Mouse (Mus musculus) layer of hippocampus, adult 18-20 months (tissue): ENCODE measurements around the gene Map3k21. TPM values are rescaled to one million over a fixed set of nuclear protein-coding genes. Genes with fewer than 3 reads are reported as not detected.
A peak's percentile ranks its signal among the peaks of the same experiment; 100 is the strongest.

Source experiments
- DNase-seq, 2 experiments: peaks; one replicate each; pipeline ENCODE4 v3.0.0; 2022; ENCODE audit warnings: low spot score in 2 of 2
- total RNA-seq, 2 experiments: library from RNA; stranded (reverse); gene quantifications; 2 replicates each; pipeline ENCODE4 v1.2.3; 2021

Map3k21 gene
- total RNA-seq, 2 experiments from 2014 or later, result 1.3 to 1.5 TPM

DNA sequence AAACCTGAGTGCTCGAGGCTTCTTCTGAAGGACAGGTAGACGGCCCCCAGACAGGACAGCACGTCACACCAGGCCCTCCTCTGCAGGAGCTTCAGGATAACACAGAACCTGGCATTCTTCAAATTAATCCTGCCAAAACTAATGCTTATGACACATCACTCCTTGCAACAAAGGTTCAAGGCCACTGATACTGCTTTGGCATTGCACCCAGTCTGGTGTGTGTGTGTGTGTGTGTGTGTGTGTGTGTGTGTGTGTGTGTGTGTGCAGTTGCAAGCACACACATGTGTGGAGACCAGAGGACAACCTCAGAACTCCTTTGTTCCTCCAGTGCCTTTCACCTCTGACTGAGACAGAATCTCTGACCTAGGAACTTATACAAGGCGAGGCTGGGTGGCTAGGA lies 3.0 kb downstream of the Map3k21 start:
- DNase-seq, result no peak

DNA sequence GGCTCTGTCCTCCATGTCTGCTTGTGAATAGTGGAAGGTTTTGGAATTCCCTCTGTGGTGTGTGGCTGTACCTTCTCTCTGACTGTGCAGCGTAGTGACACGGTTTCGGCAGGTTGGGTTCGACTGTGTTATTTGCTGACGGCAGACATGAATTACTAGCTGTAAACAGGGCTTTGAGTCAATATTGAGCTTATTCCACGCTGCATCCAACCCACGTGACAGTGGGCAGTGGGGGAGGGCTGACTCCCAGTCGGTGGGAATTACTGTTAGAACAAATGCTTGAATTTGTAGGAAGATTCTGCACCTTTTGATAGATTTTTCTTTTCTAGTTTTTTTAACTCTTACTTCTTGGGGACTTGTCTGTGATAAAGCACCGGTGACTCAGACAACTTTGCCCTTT lies 4.1 kb downstream of the Map3k21 start:
- DNase-seq, result no peak

DNA sequence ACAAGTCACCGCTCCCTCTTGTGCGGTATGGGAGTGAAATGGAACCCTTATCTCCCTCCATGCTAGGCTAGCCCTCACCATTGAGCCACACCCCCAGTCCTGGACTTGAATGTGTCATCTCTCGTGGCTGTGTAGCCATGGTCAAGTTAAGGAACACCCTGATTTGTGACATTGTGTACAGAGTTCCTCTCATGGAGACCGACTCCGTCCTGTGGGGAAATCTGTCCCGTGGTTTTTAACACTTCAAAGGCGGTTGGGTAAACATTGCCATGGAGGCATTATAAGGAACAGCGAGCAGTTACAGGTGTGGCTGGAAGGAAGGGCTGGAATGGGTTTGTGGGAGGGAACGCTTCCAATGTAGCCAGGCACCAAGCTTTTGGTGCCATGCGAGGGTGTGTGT lies 6.8 kb downstream of the Map3k21 start:
- DNase-seq, result no peak

DNA sequence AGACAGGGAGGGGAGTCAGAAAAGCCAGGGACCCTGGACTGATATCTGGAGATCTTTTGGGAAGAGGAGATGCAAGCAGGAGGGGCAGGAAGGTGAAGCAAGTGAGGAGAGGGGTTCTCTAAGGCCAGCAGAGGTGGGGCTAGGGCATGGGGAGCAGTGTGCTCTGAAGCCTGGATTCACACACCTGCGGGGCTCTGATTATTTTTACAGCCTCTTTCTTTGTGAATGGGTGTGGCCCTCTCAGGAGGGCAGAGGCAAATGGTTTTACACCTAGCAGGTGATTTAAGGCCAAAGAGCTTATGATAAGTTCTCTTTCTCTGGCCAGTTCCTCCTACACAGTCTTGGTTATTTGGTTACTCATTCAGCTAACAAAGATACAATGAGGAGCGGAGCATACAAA lies 8.5 kb downstream of the Map3k21 start:
- DNase-seq, result no peak

DNA sequence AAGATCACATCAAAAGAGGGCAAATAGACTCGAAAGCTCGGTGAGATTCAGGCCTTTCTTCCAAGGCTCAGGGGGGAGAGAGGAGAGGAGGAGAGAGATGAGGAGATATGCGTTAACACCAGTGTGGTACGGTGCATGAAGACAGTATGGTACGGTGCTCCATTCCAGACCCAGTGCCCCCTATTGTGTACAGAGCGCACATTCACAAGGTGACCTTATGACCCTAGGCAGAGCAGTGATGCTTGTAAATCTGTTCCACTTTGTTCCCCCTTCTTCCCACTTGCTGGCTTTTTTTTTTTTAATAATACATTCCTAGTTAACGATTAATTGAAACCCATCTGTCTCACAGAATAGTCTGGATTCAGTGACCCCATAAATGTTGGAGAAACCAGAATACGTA lies 9.3 kb downstream of the Map3k21 start:
- DNase-seq, result no peak

DNA sequence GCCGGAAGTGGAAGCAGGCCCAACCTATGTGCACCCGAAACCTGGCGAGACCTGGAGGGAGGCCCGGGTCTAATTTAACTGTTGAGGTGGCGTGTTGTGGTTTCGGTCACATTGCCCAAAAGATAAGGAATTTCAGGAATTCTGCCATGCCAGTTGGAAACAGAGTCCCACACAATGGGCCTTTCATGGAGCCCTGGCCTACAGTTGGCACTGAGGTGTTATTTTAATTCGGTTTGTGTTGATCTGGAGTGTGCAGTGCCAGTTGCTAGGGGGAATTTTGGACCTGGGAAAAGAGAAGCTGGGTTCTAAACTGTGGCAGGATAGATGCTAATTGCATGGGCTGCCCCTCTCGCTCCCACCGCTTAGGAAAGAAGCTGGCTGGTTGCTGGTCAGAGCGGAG lies 10.0 kb downstream of the Map3k21 start:
- DNase-seq, result no peak

DNA sequence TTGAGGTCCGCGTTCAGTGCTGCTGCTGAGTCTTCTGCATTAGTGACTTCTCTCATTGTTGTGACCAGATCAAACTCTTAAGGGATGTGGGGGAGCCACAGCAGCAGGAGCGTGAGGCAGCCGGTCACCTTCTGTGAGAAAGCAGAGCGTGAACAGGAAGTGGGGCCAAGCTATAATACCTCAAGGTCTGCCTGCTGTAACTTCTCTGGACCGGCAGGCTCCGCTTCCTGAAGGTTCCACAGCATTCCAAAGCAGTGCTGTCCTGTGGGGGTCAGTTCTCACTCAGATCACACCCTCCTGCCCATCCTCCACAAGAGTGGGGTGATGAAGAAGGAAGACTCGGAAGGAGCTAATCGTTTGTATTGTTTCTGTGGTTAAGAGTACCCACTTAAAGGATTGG lies 10.5 kb downstream of the Map3k21 start:
- no peak for DNase-seq

DNA sequence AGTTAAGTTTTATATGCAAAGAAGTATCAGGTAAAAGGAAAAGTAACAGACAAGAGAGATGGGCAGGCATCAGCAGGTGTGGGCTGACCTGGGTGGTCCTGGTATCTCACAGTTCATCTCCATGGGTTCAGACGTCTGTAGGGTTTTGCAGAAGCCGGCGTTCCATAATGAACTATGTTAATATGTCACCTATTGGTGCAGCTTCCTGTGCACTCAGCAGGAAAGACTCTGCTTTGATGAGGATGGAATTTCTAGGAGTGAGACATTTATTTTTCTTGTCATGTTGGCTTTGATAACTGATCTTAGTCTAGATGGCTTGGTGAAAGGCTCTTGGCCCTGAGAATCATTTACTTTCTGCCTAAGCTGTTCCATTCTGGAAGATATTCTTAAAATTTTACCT lies 12.1 kb downstream of the Map3k21 start:
- no peak for DNase-seq

DNA sequence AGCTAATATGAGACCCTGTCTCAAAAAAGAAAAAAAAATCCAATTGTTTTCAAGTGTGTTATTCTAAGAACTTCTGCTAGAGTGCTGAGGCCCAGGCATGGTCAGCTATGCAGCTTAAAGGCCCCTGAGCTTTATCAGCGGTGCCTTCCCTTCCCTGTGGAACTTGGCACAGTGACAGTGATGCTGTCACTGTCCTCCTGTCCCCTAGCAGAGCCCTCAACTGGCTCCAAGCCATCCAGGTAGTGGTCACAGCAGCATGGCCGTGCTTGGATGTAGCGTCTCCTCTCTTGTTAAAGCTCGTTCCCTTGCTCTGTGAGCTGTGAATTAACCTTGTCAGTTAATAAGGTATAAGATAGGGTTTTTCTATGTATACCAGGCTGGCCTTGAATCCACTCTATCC lies 16.4 kb downstream of the Map3k21 start:
- no peak for DNase-seq

DNA sequence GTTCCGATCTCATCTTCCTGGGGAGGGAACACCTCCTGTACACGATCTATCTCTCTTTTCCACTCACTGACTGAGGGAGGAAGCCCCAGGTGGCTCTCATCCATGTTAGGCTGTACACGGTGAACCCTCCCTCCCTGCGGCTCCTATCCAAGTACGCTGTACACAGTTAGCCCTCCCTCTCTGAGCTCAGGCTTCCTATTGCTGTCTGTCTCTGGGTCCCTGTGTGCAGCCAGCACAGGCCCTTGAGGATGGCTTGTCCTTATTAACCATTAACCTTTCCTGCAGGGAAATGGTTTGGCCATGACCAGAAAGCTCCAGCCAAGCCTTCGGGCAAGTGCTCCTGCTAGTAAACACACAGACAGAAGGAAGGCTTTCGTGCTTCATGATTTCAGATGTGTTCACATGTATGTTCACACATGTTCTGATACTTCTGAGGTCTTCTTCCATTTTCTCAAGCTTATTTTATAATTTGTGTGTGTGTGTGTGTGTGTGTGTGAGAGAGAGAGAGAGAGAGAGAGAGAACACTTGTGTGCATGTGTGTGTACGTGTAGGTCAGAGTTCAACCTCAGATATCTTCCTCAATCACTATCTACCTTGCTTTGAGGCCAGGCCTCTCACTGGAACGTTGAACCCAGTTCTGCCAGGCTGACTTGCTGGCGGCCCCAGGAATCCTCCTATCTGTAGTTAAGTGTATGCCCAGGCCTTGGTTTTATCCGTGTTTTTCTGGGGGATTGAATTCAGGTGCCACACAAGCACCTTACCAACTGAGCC lies 20.2 kb downstream of the Map3k21 start:
- DNase-seq, result no peak

DNA sequence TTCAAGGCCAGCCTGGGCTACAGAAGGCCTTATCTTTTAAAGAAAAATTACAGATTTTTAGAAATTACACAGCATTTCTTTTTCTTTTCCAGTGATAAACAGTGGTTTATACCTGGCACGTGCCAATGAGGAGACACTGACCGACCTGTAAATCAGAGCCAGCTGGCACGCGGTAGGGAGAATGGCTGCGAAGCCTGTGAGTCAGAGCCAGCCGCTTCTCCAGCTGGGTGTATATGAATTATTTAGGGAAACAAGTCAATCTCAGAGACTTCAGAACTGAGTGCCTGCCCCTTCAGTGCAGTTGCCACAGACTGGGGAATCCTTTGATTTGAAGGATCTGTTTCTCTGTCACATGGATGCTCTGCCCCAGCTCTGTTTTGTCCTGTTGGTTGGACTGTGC lies 21.6 kb downstream of the Map3k21 start:
- DNase-seq, result no peak

DNA sequence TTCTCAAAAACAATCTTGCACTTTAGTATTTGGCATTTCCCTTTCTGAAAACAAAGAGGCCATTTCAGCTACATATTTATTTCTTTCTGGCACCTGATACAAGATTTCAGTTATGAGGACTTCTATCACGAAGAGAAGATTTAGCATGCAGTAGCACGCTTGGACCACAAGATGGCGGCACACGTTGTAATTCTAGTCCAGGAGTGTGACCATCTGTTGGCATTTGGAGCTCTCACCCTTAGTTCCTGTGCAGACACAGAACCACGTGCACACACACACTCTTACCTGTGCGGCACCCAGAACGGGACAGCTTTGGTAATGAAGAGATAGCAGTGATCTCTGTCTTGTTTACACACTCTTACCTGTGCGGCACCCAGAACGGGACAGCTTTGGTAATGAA lies 25.4 kb downstream of the Map3k21 start:
- DNase-seq, result peak in 1 of 2 experiments; percentile 79

DNA sequence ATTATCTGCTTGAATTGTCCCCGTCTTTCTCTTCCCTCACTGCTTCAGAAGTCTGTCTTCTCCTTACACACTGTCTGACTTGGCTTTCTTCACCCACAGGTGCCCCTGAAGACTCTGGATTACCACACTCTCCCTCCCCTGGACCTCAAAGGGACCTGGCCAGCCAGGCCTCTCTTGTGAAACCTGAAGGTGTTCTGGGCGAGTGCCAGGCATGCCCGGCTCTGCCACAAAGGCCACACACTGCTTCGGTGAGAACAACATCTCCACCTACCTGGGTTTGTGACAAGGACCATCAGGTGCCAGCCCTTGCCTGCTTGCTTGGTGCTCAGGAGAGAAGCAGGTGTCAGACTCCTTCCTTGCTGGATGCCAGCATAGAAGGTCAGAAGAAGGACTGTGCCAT lies 34.3 kb downstream of the Map3k21 start:
- DNase-seq, result no peak

DNA sequence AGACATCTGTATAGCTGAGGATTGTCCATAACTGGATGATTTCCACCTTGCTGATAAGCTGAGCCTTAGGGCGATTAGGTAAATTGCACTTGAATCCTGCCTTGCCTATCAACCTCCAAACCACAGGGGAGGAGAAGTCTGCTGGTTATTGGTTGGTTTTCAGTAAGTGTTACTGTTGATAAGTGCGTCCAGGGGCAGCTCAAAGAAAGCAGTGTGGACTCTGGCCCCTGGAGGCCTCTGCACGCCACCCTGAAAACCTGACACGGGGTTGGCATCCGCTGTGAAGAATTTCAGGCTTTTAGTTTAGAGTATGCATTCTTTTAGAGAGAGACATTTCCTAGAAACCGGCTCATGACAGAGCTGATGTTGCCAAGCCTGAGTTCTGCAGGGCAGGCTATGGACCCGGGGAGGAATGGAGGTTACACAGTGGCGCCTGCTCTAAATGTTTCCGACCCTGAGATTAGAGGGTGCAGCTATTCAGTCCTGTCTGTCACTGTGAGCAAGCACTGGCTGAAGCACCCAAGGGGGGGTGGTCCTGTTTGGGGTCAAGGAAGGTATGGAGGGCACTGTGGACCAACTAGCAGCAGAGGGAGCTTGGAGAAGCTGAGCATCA lies 38.6 kb downstream of the Map3k21 start:
- DNase-seq, result no peak

DNA sequence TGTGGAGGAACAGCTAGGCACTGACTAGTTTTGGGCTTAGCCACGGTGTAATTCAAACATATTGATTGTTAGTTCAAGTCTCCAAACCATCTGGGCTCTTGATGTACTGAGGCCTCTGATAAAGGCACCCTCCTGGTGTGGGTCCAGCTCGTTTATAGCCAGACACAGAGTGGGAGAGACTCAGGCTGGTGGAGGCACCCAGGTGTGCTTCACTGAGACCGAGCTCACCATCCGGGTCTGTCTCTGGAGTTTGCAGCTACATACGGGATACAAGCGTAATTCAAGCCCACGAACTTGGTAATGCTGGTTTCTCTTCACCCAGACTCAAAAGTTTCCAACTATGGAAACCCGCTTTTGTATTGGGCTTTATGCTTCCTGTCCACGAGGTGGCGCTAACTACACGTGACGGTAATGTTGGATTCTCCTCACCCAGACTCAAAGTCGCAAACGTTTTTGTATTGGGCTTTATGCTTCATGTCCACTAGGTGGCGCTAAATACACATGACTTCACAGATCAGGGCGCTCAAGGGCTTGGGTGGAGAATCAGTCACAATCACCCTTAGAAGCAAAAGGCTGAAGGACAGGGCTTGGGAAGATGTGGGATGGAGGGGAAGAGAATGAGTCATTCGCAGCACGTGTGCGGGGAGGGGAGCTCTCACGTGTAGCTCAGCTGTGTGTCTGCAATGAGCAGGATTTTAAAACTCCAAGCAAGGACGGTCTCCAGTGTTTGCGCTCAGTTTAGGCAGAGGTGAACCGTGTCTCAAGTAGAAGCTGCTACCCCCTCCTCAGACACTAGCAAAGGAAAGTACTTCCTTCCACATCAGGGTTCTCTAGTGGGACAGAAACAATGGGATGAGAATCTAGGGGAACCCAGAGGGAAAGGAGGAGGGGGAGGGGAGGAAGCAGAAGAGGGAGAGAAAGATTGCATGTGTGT lies 40.0 kb downstream of the Map3k21 start:
- peak; percentile 83 to 94 for DNase-seq

DNA sequence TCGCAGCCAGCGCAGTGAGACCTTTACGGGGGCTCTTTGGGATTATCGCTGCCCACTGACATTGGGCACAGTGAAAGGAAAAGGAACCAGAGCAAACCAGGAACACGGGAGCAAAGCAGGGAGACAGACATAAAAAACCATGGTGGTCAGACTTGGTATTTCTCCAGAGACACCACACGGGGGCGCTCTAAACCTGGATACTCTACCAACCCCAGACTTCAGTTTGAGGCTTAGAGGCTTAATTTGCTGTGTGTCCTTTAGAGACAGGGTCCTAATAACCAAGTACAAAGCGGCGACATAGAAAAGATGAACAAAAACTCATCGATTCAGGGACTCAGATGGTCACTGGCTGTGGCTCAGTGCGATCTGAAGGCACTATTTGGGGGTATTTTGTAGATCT lies 45.4 kb downstream of the Map3k21 start:
- peak; percentile 46 to 62 for DNase-seq

DNA sequence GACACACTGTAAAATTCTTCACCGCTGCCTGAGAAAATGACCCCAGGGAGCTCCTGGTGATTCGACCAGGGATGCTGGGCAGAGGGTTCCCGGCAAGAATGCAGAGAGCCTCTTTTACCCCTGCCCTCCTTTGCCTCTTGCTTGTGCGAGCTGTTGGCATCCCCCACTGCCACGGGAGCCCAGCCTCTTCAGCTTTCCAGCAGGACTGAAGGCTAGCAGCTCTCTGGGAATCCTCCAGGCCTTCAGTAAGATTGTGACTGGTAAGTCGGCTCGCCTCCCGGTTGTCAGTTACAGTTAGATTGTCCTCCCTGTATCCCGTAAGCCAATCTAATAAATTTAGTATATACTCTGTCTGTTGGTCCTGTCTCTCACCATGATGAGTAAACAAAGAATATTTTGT lies 46.5 kb downstream of the Map3k21 start:
- DNase-seq, result no peak

DNA sequence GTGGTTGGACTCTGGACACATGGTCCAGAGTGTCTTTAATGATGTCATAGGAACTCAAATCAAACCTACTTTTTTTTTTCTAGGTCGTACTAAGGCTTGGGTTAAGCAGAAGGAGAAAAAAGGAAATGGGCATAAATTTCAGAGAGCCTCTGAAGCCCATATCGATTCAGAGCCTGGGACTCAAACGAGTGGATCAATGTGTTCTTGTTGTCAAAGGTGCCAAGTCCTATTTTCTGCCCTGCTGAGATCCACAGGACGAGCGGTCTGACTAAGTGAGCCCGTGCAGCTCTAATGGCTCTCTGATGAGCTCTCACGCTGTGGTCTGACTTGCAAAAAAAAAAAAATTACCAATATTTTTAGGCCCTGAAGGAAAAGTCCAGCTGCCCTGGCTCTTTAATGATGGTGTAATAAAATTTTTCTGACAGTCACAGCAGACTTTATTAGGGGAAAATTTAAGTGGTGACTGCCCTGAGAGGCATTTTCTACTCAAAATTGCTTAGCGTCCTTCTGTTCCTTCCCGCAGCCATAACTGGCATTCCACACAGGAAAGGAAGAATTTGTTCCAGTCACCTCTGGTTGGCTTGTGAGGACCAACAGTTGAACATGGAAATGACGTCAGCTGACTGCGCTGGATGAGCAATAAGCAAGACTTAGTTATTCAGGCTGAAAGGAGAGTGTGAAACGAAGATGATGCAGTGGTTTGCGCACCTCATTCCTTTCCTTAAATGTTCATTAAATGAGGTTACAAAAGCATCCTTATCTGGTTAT lies 47.2 kb downstream of the Map3k21 start:
- DNase-seq, result no peak

DNA sequence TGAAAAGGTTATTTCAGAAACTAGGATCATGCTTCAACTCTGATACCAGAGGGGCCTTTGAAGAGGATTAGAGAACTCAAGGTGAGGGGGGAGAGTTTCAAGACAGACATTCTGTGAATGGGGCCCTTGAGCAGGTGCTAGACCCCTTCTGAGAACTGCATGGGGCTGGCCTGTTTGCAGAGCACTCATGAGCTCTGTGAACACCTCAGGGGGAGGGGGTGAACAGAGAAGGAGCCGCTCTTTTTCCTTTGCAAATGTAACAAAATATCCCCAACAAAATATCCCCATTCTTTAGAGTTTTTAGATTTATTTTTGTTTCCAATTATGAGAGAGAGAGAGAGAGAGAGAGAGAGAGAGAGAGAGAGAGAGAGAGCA lies 47.7 kb downstream of the Map3k21 start:
- DNase-seq, result no peak

DNA sequence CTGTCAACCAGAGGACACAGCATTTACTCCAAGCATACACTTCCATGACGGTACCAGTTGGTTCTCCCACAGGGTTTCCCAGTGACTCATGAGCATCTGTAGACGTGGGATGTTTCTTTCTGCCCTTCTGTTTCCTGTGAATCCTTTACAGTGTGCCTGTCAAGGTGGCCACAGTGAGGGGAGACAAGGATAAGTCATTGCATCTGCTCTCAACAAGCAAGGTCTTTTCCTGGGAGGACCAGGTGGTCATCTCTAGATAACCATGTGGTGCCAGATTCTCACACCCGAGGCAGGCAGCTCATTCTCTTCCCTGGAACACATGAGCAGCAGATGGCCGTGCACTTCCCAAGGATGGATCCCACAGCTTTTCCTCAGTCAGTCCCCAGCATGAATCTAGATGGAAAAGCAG lies 49.1 kb downstream of the Map3k21 start:
- DNase-seq, result peak; percentile 81 to 93

DNA sequence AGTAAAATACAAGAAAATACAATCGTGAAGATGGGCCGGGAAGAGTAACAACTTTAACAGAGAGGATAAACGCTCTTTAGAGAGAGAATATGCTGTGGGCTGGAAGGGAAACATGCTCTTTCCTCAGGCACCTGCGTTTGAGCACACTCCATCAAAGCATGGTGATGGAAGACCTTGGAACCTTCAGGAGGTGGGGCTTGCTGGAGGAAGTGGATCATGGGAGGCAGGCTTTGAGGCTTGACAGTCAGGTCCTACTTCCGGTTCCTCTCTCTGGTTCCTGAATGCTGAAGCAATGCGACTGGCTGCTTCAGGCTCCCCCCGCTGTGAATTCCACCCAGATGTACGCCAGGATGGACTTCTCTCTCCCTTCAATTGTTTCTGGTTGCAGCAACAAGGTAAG lies 49.8 kb downstream of the Map3k21 start:
- DNase-seq, result peak in 1 of 2 experiments; percentile 49
